In the genomic region with DNA sequence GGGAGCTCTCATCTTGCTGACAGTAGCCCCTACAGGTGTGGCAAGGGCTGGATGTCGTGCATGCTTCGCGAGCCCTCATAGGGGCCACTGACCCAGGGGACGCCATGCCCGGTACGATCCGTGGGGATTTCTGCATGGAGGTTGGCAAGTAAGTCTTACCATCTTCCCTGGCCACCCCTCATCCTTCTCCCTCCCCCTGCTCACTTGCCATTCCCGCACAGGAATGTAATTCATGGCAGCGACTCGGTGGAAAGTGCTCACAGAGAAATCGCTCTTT, we compare ENCODE assay signal across 8 mouse cellular contexts. TPM values are rescaled to one million over a fixed set of nuclear protein-coding genes. Genes with fewer than 3 reads are reported as not detected.
A peak's percentile ranks its signal among the peaks of the same experiment; 100 is the strongest.
DNase-seq lines count a peak whose midpoint lies in the region; ATAC-seq and TF ChIP-seq lines count a peak whose summit lies in the region.

No protein-coding gene starts in this region.

- peaks cover 46% of the 10 kb centered on the region for H3K4me1 ChIP-seq in heart, embryonic 13.5 days
- H3K4me1 ChIP-seq in ES-Bruce4 (ENCODE audit: control insufficient read depth, insufficient read depth, low read length), result no peaks in the 10 kb centered on the region
- H3K4me1 ChIP-seq in forebrain, embryonic 15.5 days, result peaks cover 37% of the 10 kb centered on the region
- peaks cover 44% of the 10 kb centered on the region for H3K4me1 ChIP-seq in liver, embryonic 16.5 days (ENCODE audit: control insufficient read depth, low read depth, low read length)

- no peak for TF ChIP-seq EP300 in ES-Bruce4 (IDR thresholded peaks at IDR 0.05; ENCODE audit: insufficient read depth, low read depth, low read length)

- peak overlapping the region; percentile 93 for H3K9ac ChIP-seq in heart, embryonic 13.5 days
- peak overlapping the region; percentile 68 for H3K9ac ChIP-seq in ES-Bruce4 (ENCODE audit: low read depth, poor library complexity, severe bottlenecking)
- peak overlapping the region; percentile 83 for H3K9ac ChIP-seq in forebrain, embryonic 15.5 days (replicated peaks)
- peak overlapping the region; percentile 93 for H3K9ac ChIP-seq in liver, embryonic 16.5 days (ENCODE audit: low read depth, low read length)

- TF ChIP-seq POLR2A in ES-Bruce4 (IDR thresholded peaks at IDR 0.05; ENCODE audit: insufficient read depth, low read length), result no peak

- ATAC-seq in heart, embryonic 13.5 days (ENCODE audit: extremely low read depth, insufficient number of reproducible peaks, low FRiP score, low TSS enrichment), result no peak
- no peak for ATAC-seq in forebrain, embryonic 15.5 days (replicated peaks)
- ATAC-seq in liver, embryonic 16.5 days (ENCODE audit: low read depth), result no peak
- no peak for ATAC-seq in megakaryocyte progenitor cell, adult 5-6 weeks (replicated peaks; ENCODE audit: poor library complexity)

- no peaks in the 10 kb centered on the region for H3K9me3 ChIP-seq in heart, embryonic 13.5 days
- no peaks in the 10 kb centered on the region for H3K9me3 ChIP-seq in ES-Bruce4 (replicated peaks; ENCODE audit: control insufficient read depth, insufficient read depth, low read length, poor library complexity, severe bottlenecking)
- no peaks in the 10 kb centered on the region for H3K9me3 ChIP-seq in forebrain, embryonic 15.5 days
- H3K9me3 ChIP-seq in liver, embryonic 16.5 days (replicated peaks; ENCODE audit: control insufficient read depth, low read length), result no peaks in the 10 kb centered on the region

- H3K27me3 ChIP-seq in heart, embryonic 13.5 days (replicated peaks), result no peaks in the 10 kb centered on the region
- no peaks in the 10 kb centered on the region for H3K27me3 ChIP-seq in ES-Bruce4 (ENCODE audit: control insufficient read depth, insufficient read depth, low read length, poor library complexity, severe bottlenecking)
- no peaks in the 10 kb centered on the region for H3K27me3 ChIP-seq in forebrain, embryonic 15.5 days
- H3K27me3 ChIP-seq in liver, embryonic 16.5 days (ENCODE audit: control insufficient read depth, insufficient read depth, low read depth, low read length), result no peaks in the 10 kb centered on the region

- peak overlapping the region; percentile 100 for H3K4me2 ChIP-seq in heart, embryonic 13.5 days
- H3K4me2 ChIP-seq in forebrain, embryonic 15.5 days (replicated peaks), result peak overlapping the region; percentile 96
- peak overlapping the region; percentile 96 for H3K4me2 ChIP-seq in liver, embryonic 16.5 days (ENCODE audit: low read depth, low read length)

- TF ChIP-seq CTCF in ES-Bruce4 (IDR thresholded peaks at IDR 0.05; ENCODE audit: low read depth, low read length), result no peak

- 44% methylated on average over 11 of the region's 11 CpGs for WGBS in heart, embryonic 13.5 days
- 25% methylated on average over 11 of the region's 11 CpGs for WGBS in forebrain, embryonic 15.5 days
- WGBS in liver, embryonic 16.5 days (ENCODE audit: insufficient replicate concordance), result 42% methylated on average over 11 of the region's 11 CpGs

- H3K27ac ChIP-seq in heart, embryonic 13.5 days (replicated peaks), result 0 out of 2 replicates have a peak overlapping the region, but pooled peaks have one; percentile 86
- H3K27ac ChIP-seq in ES-Bruce4 (ENCODE audit: insufficient read depth, low read length), result peak overlapping the region; percentile 69; the same call in 1 of the 2 replicates
- peak overlapping the region; percentile 81 for H3K27ac ChIP-seq in forebrain, embryonic 15.5 days (replicated peaks)
- peak overlapping the region; percentile 87 for H3K27ac ChIP-seq in liver, embryonic 16.5 days (ENCODE audit: low read length)

- DNase-seq in heart, postnatal 14 days, result no peak
- no peak for DNase-seq in urinary bladder, postnatal 25 days (ENCODE audit: low spot score)
- no peak for DNase-seq in embryo, embryonic 10 days (ENCODE audit: low spot score)

- H3K36me3 ChIP-seq in heart, embryonic 13.5 days, result peaks cover 70% of the 10 kb centered on the region
- H3K36me3 ChIP-seq in ES-Bruce4 (ENCODE audit: control insufficient read depth, insufficient read depth, low read length, poor library complexity, severe bottlenecking), result peaks cover 8% of the 10 kb centered on the region; the same call in 1 of the 2 replicates
- peaks cover 56% of the 10 kb centered on the region for H3K36me3 ChIP-seq in forebrain, embryonic 15.5 days
- H3K36me3 ChIP-seq in liver, embryonic 16.5 days (ENCODE audit: control insufficient read depth, insufficient read depth), result peaks cover 52% of the 10 kb centered on the region

- H3K4me3 ChIP-seq in heart, embryonic 13.5 days, result peak overlapping the region; percentile 87
- H3K4me3 ChIP-seq in ES-Bruce4 (ENCODE audit: low read depth, low read length), result peak overlapping the region; percentile 92
- H3K4me3 ChIP-seq in forebrain, embryonic 15.5 days, result peak overlapping the region; percentile 59
- peak overlapping the region; percentile 96 for H3K4me3 ChIP-seq in liver, embryonic 16.5 days (ENCODE audit: low read depth, low read length)

- intact Hi-C loops in heart, postnatal 14 days (cut with DNase I), result no loop called here

RNA-seq across cellular contexts. Expression of a gene that starts 0.6 kb away (rescaled TPM):
- 32.0 and 41.0 TPM in 2 replicates for polyA plus RNA-seq in heart, embryonic 13.5 days (2015; fragmentation: Nextera tagmentation; extraction: Ambion mirVana)
- 10 to 100 TPM; 41.5 to 43.7 TPM for total RNA-seq in heart, postnatal 14 days (2021)
- 31.1 and 32.3 TPM in 2 replicates for polyA plus RNA-seq in ES-Bruce4 (2011; ENCODE audit: insufficient read depth, insufficient read length, low read depth, missing spikeins)
- polyA plus RNA-seq in forebrain, embryonic 15.5 days (2015; fragmentation: Nextera tagmentation; extraction: Ambion mirVana), result 69.6 and 72.6 TPM in 2 replicates
- 46.7 and 54.0 TPM in 2 replicates for polyA plus RNA-seq in liver, embryonic 16.5 days (2015; fragmentation: Nextera tagmentation; extraction: Ambion mirVana)
- total RNA-seq in megakaryocyte progenitor cell, adult 5-6 weeks (2015), result 21.2 and 32.1 TPM in 2 replicates
- total RNA-seq in megakaryocyte progenitor cell, adult 5-6 weeks (2017), result 17.0 and 26.5 TPM in 2 replicates

RNA-seq across cellular contexts. Expression of a gene that starts 2.0 kb away (rescaled TPM):
- 79.2 and 81.5 TPM in 2 replicates for polyA plus RNA-seq in heart, embryonic 13.5 days (2015; fragmentation: Nextera tagmentation; extraction: Ambion mirVana)
- total RNA-seq in heart, postnatal 14 days (2021), result 100 to 1,000 TPM; 108 to 115 TPM
- polyA plus RNA-seq in ES-Bruce4 (2011; ENCODE audit: insufficient read depth, insufficient read length, low read depth, missing spikeins), result 29.9 and 35.5 TPM in 2 replicates
- polyA plus RNA-seq in forebrain, embryonic 15.5 days (2015; fragmentation: Nextera tagmentation; extraction: Ambion mirVana), result 77.6 and 82.2 TPM in 2 replicates
- 48.9 and 50.7 TPM in 2 replicates for polyA plus RNA-seq in liver, embryonic 16.5 days (2015; fragmentation: Nextera tagmentation; extraction: Ambion mirVana)
- total RNA-seq in megakaryocyte progenitor cell, adult 5-6 weeks (2015), result 54.2 and 59.2 TPM in 2 replicates
- 31.9 and 35.5 TPM in 2 replicates for total RNA-seq in megakaryocyte progenitor cell, adult 5-6 weeks (2017)

RNA-seq across cellular contexts. Expression of a gene that starts 2.0 kb away (rescaled TPM):
- 20.7 and 22.5 TPM in 2 replicates for polyA plus RNA-seq in heart, embryonic 13.5 days (2015; fragmentation: Nextera tagmentation; extraction: Ambion mirVana)
- total RNA-seq in heart, postnatal 14 days (2021), result 10 to 100 TPM; 17.5 to 17.9 TPM
- 4.0 and 6.8 TPM in 2 replicates for polyA plus RNA-seq in ES-Bruce4 (2011; ENCODE audit: insufficient read depth, insufficient read length, low read depth, missing spikeins)
- polyA plus RNA-seq in forebrain, embryonic 15.5 days (2015; fragmentation: Nextera tagmentation; extraction: Ambion mirVana), result 32.8 and 34.6 TPM in 2 replicates
- 12.1 and 12.2 TPM in 2 replicates for polyA plus RNA-seq in liver, embryonic 16.5 days (2015; fragmentation: Nextera tagmentation; extraction: Ambion mirVana)
- total RNA-seq in megakaryocyte progenitor cell, adult 5-6 weeks (2015), result 3.2 and 6.9 TPM in 2 replicates
- total RNA-seq in megakaryocyte progenitor cell, adult 5-6 weeks (2017), result 9.1 and 18.6 TPM in 2 replicates

RNA-seq across cellular contexts. Expression of a gene that starts 10.5 kb away (rescaled TPM):
- polyA plus RNA-seq in heart, embryonic 13.5 days (2015; fragmentation: Nextera tagmentation; extraction: Ambion mirVana), result 27.8 and 29.9 TPM in 2 replicates
- 10 to 100 TPM; 32.4 to 39.3 TPM for total RNA-seq in heart, postnatal 14 days (2021)
- polyA plus RNA-seq in ES-Bruce4 (2011; ENCODE audit: insufficient read depth, insufficient read length, low read depth, missing spikeins), result 10.5 and 13.8 TPM in 2 replicates
- 81.5 and 82.5 TPM in 2 replicates for polyA plus RNA-seq in forebrain, embryonic 15.5 days (2015; fragmentation: Nextera tagmentation; extraction: Ambion mirVana)
- polyA plus RNA-seq in liver, embryonic 16.5 days (2015; fragmentation: Nextera tagmentation; extraction: Ambion mirVana), result 38.9 and 40.3 TPM in 2 replicates
- total RNA-seq in megakaryocyte progenitor cell, adult 5-6 weeks (2015), result 14.6 and 17.9 TPM in 2 replicates
- total RNA-seq in megakaryocyte progenitor cell, adult 5-6 weeks (2017), result 13.9 and 15.3 TPM in 2 replicates

RNA-seq across cellular contexts. Expression of a gene that starts 10.8 kb away (rescaled TPM):
- polyA plus RNA-seq in heart, embryonic 13.5 days (2015; fragmentation: Nextera tagmentation; extraction: Ambion mirVana), result 36.1 and 41.4 TPM in 2 replicates
- total RNA-seq in heart, postnatal 14 days (2021), result 10 to 100 TPM; 19.9 to 21.8 TPM
- polyA plus RNA-seq in ES-Bruce4 (2011; ENCODE audit: insufficient read depth, insufficient read length, low read depth, missing spikeins), result 29.8 and 39.0 TPM in 2 replicates
- polyA plus RNA-seq in forebrain, embryonic 15.5 days (2015; fragmentation: Nextera tagmentation; extraction: Ambion mirVana), result 73.2 and 74.2 TPM in 2 replicates
- 53.2 and 55.5 TPM in 2 replicates for polyA plus RNA-seq in liver, embryonic 16.5 days (2015; fragmentation: Nextera tagmentation; extraction: Ambion mirVana)
- total RNA-seq in megakaryocyte progenitor cell, adult 5-6 weeks (2015), result 103 and 114 TPM in 2 replicates
- total RNA-seq in megakaryocyte progenitor cell, adult 5-6 weeks (2017), result 50.4 and 57.8 TPM in 2 replicates
